Mouse (Mus musculus) urinary bladder, adult 18-20 months (tissue): Measurements from ENCODE around the gene Parp14.
"Not testable (repeated sequence)": the region's sequence is repeated elsewhere in the genome, so short reads cannot be mapped to it uniquely, and the experiment has no call there.

Source experiments
- DNase-seq, 2 experiments: peaks; one replicate each; pipeline ENCODE4 v3.0.0; 2022; ENCODE audit warnings: low spot score in 2 of 2, mixed read lengths in 2 of 2

The Parp14 gene

DNA sequence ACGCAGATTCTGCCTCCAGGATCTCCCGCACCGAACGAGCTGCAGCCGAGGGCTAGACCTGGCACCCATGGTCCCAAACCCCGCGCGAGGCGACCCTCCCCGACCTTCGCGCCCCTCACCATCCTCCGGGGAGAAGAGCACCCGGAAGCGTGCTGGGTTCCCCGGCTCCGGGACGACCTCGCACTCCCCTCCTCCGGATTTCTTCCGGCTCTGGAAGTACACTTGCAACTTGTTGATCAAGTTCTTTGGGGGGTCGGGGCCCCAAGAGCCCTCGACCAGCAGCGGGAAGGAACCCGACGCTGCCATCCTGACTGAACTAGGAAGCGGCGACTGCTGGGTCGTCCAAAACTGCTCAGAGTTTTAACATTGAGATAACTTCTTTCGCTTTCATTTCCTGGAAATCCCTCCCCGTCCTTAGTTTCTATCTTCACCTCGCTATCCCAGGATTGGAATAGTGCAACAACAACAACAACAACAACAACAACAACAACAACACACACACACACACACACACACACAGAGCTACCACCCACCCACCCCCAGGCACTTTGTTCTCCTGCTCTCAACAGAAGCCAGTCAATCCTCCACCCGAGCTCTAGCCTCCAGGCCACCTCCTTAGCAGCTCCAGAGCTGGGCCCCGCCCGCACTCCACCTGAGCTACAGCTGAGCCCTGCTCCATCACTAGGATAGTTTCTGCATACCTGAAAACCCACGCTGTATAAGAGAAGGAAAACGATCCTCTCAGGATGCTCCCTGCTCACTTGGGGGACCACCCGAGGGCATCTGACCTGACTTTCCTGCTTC is at the start of gene Parp14:
Parp14 (minus strand) TSS at position 497 of the 804 bp plus-strand sequence.
- DNase-seq: peak; percentile 26 to 64

DNA sequence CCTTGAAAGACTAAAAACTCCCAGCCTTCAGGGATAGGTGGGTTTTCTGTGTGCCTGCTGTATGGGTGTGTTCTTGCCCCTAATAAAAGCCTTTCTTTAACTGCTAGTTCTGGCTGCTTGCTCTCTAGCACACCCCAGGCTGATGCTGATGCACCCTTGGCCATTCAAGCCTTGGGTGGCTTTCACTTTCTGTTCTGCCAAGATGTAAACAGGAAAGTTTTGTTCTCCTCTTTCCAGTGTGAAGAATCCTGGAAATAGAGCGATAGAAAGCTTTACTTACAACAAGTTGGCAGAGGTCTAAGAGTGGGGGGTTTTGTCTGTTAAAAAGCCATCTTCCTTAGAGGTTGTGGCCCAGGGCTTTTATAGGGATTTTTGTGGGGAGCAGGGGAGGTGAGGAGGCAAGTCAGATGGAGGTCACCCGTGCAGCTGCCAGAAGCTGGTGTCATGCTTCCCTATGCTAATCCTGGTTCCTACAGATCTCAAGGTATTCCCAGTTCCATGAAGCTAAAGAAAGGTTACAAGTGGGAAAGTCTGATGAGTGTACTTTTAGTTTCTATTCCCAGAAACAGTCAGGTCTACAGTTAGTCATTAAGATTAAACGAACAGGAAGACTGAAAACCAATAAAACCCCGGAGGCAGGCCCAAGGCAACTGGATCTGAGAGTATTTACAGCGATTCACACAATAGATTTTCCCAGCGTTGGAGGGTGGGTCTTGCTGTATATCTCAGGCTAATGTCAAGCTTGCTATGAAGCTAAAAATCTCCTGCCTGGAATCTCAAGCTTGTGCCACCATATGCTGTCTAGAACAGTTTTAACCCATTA is 47.6 kb upstream of the Parp14 start:
- DNase-seq: no peak

DNA sequence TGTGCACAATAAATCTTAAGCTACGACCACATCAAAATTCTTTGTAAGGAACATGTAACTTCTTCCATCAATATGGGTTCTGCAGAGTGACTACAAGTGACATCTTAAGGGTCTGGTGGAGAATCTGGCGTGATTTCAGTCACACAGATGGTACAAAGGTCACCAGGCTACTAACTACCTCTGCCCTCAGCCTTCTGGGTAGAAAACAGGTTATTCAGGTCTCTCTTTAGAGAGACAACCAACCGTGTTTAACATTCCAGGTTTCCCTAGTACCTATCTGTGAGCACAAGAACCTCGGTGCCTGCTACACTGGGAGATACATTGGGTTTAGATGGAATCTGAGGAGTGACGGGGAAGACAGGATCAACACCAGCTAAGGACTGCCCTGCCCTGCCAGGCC is 43.0 kb upstream of the Parp14 start:
- DNase-seq: no peak

GRCm38 (mm10) chr16:35913526-35913925 is 42.2 kb upstream of the Parp14 start:
- no peak for DNase-seq

GRCm38 (mm10) chr16:35911449-35911848 is 40.1 kb upstream of the Parp14 start:
- DNase-seq: no peak

DNA sequence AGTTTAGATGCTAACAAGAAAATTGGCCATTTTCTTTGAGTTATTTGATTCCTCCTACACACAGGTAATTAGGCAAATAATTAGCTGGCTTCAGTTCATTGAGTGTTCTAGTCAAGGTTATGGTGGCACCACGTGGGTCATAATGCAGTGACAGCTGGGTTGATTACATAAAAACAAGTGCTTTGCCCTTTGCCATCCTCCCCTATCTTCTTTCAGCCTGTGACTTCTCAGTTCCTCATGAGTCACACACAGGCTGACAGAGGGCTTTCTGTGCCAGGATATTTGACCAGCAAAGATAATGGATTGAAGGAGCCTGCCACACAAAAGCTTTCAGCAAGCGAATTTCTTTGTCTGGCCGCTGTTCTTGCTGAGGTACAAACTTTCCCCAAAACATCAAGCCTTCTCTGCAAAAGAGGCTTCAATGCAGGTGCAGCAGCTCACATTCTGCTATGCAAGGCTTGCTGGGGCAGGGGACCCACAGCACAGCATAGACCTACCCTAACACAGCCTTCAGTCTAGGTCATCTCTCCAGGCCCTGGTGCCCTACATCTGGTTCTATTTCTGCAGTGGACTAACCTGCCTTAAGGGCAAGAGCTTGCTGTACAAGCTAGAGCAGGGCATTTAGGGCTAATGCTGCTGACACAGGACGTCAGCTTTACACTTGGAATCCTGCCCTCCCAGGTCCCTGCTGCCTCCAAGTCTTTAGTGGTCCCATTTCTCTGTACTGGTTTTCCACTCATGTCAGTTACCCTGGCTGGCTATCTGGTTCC is 36.3 kb upstream of the Parp14 start:
- no peak for DNase-seq

DNA sequence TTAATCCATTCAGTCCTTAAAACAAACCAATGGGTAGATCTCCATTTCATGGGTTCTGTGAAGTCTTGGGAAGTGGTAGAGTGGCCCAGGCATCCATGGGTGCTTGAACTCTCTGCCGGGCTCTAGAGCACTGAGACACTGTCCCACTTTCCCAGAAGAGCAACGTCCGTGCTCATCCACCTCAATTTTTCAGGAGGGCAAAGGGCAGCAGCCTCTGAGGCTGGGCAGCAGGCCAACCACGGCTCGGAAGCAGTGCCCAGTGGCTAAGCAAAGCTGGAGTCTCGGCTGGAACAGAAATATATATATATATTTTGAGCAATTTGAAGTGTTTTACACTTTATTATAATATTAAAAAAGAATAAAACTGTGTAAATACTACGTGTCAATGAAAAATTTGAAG is 35.5 kb upstream of the Parp14 start:
- no peak for DNase-seq

DNA sequence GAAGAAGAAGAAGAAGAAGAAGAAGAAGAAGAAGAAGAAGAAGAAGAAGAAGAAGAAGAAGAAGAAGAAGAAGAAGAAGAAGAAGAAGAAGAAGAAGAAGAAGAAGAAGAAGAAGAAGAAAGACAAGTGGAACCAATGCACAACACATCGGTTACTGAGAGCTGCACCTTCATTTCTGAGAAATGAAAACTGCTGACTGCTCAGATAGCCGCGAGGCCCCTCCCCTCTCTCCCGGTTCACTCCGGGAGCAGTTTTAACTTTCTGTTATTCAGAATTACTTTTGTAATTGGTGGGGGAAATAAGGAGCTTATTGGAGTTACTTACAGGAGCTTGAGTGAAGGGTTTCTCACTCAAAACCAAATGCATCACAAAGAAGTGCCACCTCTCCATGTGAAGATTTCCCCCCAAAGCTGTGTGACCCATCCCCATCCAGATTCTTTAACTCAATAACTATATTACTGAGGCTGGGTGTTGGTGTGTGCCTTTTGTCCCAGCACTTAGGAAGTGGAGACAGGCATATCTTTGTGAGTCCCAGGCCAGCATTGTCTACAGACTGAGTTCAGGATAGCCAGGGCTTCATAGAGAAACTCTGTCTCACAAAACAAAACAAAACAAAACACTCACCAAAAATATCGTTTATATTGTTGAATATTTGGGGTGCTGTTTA is 34.6 kb upstream of the Parp14 start:
- DNase-seq: no peak

- DNase-seq: no peak
These were observed 34.0 kb upstream of the Parp14 start for GRCm38 (mm10) chr16:35905355-35905754.

- DNase-seq: no peak
These were observed 32.9 kb upstream of the Parp14 start for GRCm38 (mm10) chr16:35904121-35904736.

DNA sequence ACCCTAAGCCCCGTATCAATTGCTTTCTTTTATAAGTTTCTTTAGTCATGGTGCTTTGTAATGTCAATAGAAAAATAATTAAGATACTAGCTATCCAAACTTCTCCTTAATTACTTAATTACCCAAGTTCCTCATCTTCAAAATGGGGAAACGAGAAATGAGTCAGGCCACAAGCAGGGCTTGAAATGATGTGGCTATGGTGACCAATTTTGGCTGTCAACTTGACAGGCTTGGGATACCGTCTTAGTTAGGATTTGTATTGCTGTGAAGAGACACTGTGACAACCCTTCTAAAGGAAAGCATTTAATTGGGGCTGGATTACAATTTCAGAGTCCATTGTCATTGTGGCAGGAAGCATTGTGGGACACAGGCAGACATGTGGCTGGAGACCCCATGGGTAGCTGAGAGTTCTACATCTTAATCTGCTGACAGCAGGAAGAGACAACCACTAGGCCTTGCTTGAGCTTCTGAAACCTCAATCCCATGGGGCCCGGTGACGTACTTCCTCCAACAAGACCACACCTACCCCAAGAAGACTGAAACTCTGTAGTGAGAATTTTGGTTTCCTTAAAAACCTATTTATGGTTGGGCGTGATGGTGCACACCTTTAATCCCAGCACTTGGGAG is 31.8 kb upstream of the Parp14 start:
- no peak for DNase-seq

- no peak for DNase-seq
These were observed 29.2 kb upstream of the Parp14 start for GRCm38 (mm10) chr16:35900541-35900940.

- DNase-seq: no peak
These were observed 23.7 kb upstream of the Parp14 start for GRCm38 (mm10) chr16:35894997-35895396.

DNA sequence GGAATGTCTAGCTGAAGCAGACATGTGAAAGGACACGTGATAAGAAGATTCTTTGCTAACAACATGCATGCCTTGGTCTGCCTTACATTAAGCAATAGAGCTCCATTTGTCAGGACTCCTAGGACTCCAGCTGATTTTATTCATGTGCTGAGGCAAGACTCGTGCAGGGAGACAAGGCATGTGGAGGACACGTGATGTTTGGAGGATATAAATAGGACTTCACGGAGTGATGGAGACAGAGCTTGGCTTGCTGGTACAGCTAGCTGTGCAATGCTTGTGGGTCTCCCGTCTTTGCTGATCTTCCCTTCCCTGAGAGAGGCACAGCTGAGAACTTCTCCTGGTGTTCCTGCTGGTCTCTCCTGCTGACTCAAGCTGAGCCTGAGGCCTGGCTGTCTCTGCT is 20.3 kb upstream of the Parp14 start:
- DNase-seq: not testable (repeated sequence)

- DNase-seq: no peak
These were observed 19.3 kb upstream of the Parp14 start for GRCm38 (mm10) chr16:35890645-35891044.

GRCm38 (mm10) chr16:35888910-35889309 is 17.6 kb upstream of the Parp14 start:
- no peak for DNase-seq

GRCm38 (mm10) chr16:35888174-35888573 is 16.8 kb upstream of the Parp14 start:
- no peak for DNase-seq

GRCm38 (mm10) chr16:35874416-35874815 is 3.1 kb upstream of the Parp14 start:
- peak in 1 of 2 experiments; percentile 39 for DNase-seq

DNA sequence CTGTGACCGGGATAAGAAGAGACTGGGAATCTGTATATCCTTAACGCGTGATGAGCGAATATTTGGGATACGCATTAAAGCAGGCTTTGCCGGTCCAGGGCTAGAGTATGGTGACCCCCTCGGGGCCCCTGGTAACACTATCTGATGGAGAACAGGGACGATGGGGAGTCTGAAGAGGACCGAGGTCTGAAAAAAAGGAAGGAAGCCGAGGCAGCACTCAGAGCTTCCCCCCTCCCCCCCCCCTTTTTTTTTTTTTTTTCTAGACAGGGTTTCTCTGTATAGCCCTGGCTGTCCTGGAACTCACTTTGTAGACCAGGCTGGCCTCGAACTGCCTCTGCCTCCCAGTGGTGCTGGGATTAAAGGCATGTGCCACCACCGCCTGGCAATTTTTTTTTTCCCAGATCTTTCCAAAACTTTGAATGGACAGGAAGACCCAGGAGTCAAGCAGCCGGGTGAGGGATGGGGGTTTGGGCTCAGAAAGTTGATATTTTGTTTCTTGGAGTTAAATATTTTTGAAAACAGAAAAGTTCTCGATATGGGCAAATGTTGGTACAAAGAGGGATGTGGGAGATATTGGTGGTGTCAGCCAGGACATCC is 1.2 kb upstream of the Parp14 start:
- no peak for DNase-seq

GRCm38 (mm10) chr16:35871898-35872297 is 554 bp upstream of the Parp14 start:
- DNase-seq: peak in 1 of 2 experiments; percentile 19
